Mouse (Mus musculus) small intestine, adult 2 months (tissue): ENCODE measurements around the gene P3h4. TPM values are rescaled to one million over a fixed set of nuclear protein-coding genes. Genes with fewer than 3 reads are reported as not detected.

Experiments used
- H3K27ac ChIP-seq: fragments of 200-500 bp; 2 replicates; pipeline ENCODE4 v1.5.1; 2012; ENCODE audit warnings: low read depth, low read length, control low read depth, inconsistent platforms; ENCODE audit not compliant: insufficient read depth
- H3K27me3 ChIP-seq: fragments of 200-500 bp; 2 replicates; pipeline ENCODE4 v1.6.1; 2012; ENCODE audit warnings: mild to moderate bottlenecking, moderate library complexity, low read length, inconsistent platforms; ENCODE audit not compliant: control insufficient read depth, insufficient read depth
- H3K36me3 ChIP-seq: fragments of 200-500 bp; 2 replicates; pipeline ENCODE4 v1.6.1; 2012; ENCODE audit warnings: mild to moderate bottlenecking, low read length, control low read depth, inconsistent platforms; ENCODE audit not compliant: control insufficient read depth, insufficient read depth
- H3K4me1 ChIP-seq: fragments of 200-500 bp; 2 replicates; pipeline ENCODE4 v1.6.1; 2012; ENCODE audit warnings: low read length, inconsistent platforms, mixed read lengths; ENCODE audit not compliant: control insufficient read depth, insufficient read depth, insufficient read length
- H3K4me3 ChIP-seq: fragments of 200-500 bp; 2 replicates; pipeline ENCODE4 v1.5.1; 2012; ENCODE audit warnings: low read depth, mild to moderate bottlenecking, control low read depth, inconsistent platforms, low read length, moderate library complexity
- CTCF ChIP-seq: fragments of 200-500 bp; IDR thresholded peaks from 2 replicates; pipeline ENCODE4 v1.5.1; 2012; ENCODE audit warnings: low read depth, mild to moderate bottlenecking, control low read depth, inconsistent platforms, low read length, moderate library complexity, mixed read lengths; ENCODE audit not compliant: insufficient replicate concordance, insufficient read length; ENCODE audit errors: extremely low read depth
- POLR2A ChIP-seq: fragments of 200-500 bp; IDR thresholded peaks from 2 replicates; pipeline ENCODE4 v1.6.1; 2012; ENCODE audit warnings: low read depth, mild to moderate bottlenecking, control low read depth, inconsistent platforms, low read length, moderate library complexity
- WGBS: fragments of 180-500 bp; shearing (Covaris S2); methylation state at CpG from one replicate; pipeline ENCODE4 v1.1.7; 2018; 5-methylcytosine and 5-hydroxymethylcytosine counted together
- polyA plus RNA-seq: library from polyadenylated mRNA; depleted of rRNA; stranded (reverse); fragments of >200 nt; gene quantifications from 2 replicates; pipeline ENCODE4 v1.2.3, GENCODE M21; 2012

The P3h4 gene
- polyA plus RNA-seq, 1 experiment: 11.4 TPM

DNA sequence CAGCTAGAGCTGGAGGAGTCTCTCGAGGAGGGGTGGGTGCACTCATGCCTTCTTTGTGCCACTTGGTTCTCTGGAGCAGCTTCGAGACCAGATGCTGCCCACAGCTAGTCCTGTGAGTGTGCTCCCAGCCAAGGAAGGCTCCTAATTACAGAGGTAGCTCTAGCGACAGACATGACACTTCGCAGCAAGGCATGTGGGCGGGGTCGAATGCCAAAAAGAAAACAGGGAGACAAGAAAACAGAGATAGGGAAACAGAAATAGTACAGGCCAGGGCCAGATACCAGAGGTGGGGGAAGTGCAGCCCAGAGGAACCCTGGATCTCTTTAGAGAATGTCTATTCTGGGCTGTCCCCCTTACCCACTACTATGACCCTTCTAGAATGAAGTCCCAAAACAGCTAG lies 12.4 kb downstream of the P3h4 start:
- WGBS: 22% methylated on average over 6 of the region's 6 CpGs
- H3K4me3 ChIP-seq: no peak overlapping the region
- H3K4me1 ChIP-seq: peaks cover 21% of the 10 kb centered on the region
- no peaks in the 10 kb centered on the region for H3K27me3 ChIP-seq
- peak overlapping the region; percentile 28; the same call in 1 of the 2 replicates for H3K27ac ChIP-seq
- TF ChIP-seq POLR2A (no peak), CTCF (no peak)
- H3K36me3 ChIP-seq: no peaks in the 10 kb centered on the region

- Histone ChIP-seq H3K4me3 (no peak overlapping the region), H3K36me3 (no peaks in the 10 kb centered on the region), H3K27ac (peak overlapping the region; percentile 42), H3K27me3 (no peaks in the 10 kb centered on the region), H3K4me1 (peaks cover 21% of the 10 kb centered on the region)
- TF ChIP-seq POLR2A (no peak), CTCF (no peak)
- WGBS: 44% methylated on average over 6 of the region's 6 CpGs
Measured at GRCm38 (mm10) chr11:100400842-100401241, 13.8 kb downstream of the P3h4 start.

DNA sequence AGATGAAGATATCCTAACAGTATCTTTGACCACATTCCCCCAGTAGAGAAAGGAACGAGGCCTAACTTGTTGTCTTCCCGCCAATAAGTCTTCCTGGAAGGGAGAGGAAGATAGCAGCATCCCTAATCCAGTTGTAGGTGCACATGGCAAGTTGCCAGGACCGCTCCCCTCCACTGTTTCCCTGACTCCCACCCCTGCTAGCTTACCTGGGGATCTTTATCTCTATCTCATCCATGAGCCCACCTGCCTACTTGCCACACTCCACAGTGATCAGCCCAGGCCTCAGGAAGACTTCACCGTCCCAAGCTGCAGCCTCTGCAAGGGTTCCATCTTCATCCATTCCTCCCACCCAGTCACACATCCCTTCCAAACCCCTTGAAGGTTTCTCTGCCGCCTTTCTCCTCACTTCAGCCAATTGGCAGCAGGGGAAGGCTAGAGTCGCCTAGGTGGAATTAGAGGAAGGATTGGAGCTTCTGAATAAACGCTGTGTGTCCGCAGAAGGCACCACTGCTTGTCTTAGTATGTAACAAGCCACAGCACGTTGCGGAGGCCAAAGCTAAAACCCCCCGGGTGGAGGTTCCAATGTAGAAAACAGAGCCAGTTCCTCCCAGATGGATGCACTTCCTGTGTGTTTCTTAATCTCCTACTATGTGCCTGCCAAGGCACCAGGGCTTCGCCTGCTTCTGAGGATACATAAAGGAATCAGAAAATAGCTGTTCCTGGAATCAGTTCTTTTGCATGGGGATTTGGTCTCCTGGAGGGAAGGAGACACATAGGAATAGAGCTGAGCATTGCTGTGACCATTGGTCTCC lies 14.7 kb downstream of the P3h4 start:
- Histone ChIP-seq H3K27me3 (no peaks in the 10 kb centered on the region), H3K4me3 (no peak overlapping the region), H3K27ac (no peak overlapping the region), H3K4me1 (peaks cover 25% of the 10 kb centered on the region), H3K36me3 (no peaks in the 10 kb centered on the region)
- 78% methylated on average over 12 of the region's 12 CpGs for WGBS
- TF ChIP-seq POLR2A: no peak
- no peak for TF ChIP-seq CTCF

DNA sequence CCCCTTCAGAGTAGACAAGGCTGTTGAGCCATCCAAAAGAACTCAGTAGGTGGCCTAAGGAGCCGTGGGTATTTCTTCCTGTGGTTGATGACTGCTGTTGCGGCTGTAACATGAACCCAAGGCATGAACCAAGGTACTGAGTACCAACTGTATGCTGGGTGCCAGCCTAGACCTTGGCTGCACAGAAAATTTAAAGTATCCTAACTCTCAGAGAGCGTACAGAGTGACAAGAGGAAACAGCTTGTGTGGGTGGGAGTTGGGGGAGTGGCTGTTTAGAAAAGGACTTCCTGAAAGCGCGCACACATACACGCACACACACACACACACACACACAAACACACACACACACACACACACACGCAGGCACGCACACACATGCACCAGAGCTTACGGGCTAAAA lies 15.3 kb downstream of the P3h4 start:
- Histone ChIP-seq H3K27ac (no peak overlapping the region), H3K4me1 (peaks cover 31% of the 10 kb centered on the region), H3K36me3 (peaks cover 3% of the 10 kb centered on the region; the same call in 1 of the 2 replicates), H3K4me3 (no peak overlapping the region), H3K27me3 (no peaks in the 10 kb centered on the region)
- WGBS: 73% methylated on average over 9 of the region's 9 CpGs
- TF ChIP-seq POLR2A (no peak), CTCF (no peak)

GRCm38 (mm10) chr11:100398517-100398916 lies 16.1 kb downstream of the P3h4 start:
- Histone ChIP-seq H3K4me1 (peaks cover 36% of the 10 kb centered on the region), H3K4me3 (no peak overlapping the region), H3K36me3 (peaks cover 3% of the 10 kb centered on the region; the same call in 1 of the 2 replicates), H3K27ac (peak overlapping the region; percentile 32; the same call in 1 of the 2 replicates), H3K27me3 (no peaks in the 10 kb centered on the region)
- TF ChIP-seq POLR2A (no peak), CTCF (no peak)
- 78% methylated on average over 7 of the region's 7 CpGs for WGBS

GRCm38 (mm10) chr11:100397600-100398389 lies 16.8 kb downstream of the P3h4 start, which contains the start of gene Jup:
Gene Jup, minus strand, starts transcription at chr11:100397763.
- H3K4me3 ChIP-seq: peak within 1 kb of the TSS; percentile 74
- peaks cover 6% of the 10 kb centered on the region for H3K36me3 ChIP-seq
- peaks cover 34% of the 10 kb centered on the region for H3K4me1 ChIP-seq
- TF ChIP-seq POLR2A (peak; percentile 99), CTCF (no peak)
- H3K27me3 ChIP-seq: no peaks in the 10 kb centered on the region
- WGBS: under 1% methylated on average over 37 of the region's 37 CpGs
- H3K27ac ChIP-seq: peak within 1 kb of the TSS; percentile 99
